28 mouse cellular contexts compared by ENCODE assay signal in genomic region chr13:112540616-112541015, GRCm38 (mm10). TPM values are rescaled to one million over a fixed set of nuclear protein-coding genes. Genes with fewer than 3 reads are reported as not detected.
DNase-seq lines count a peak whose midpoint lies in the region; ATAC-seq and TF ChIP-seq lines count a peak whose summit lies in the region.
"Had no signal": no experiment of that assay in that cellular context is flagged by ENCODE, and none has a peak within 500 bp of the region (broad histone marks: within the 10 kb centered on the region; RNA-seq: fewer than 3 reads in every experiment).

No protein-coding gene starts in this region.

- H3K9ac ChIP-seq in liver, embryonic 13.5 days = no peak overlapping the region
- H3K9ac ChIP-seq in liver, postnatal 0 days (replicated peaks) = no peak overlapping the region
- H3K9ac ChIP-seq: embryonic facial prominence, embryonic 13.5 days; forebrain, embryonic 12.5 days; forebrain, embryonic 15.5 days; heart, embryonic 12.5 days; heart, embryonic 15.5 days; hindbrain, embryonic 13.5 days had no signal

- H3K27me3 ChIP-seq in liver, embryonic 13.5 days = no peaks in the 10 kb centered on the region; the same call in 1 of the 2 replicates
- no peaks in the 10 kb centered on the region for H3K27me3 ChIP-seq in liver, postnatal 0 days (ENCODE audit: insufficient read depth, low read length)
- H3K27me3 ChIP-seq: embryonic facial prominence, embryonic 13.5 days; forebrain, embryonic 12.5 days; forebrain, embryonic 15.5 days; heart, embryonic 12.5 days; heart, embryonic 15.5 days; hindbrain, embryonic 13.5 days had no signal

- no peaks in the 10 kb centered on the region for H3K36me3 ChIP-seq in liver, embryonic 13.5 days
- no peaks in the 10 kb centered on the region for H3K36me3 ChIP-seq in liver, postnatal 0 days (replicated peaks; ENCODE audit: insufficient read depth, low read length)
- H3K36me3 ChIP-seq: embryonic facial prominence, embryonic 10.5 days; embryonic facial prominence, embryonic 13.5 days; forebrain, embryonic 12.5 days; forebrain, embryonic 15.5 days; heart, embryonic 12.5 days; heart, embryonic 15.5 days; hindbrain, embryonic 10.5 days; hindbrain, embryonic 13.5 days had no signal

- peak; percentile 48 for DNase-seq in adrenal gland, postnatal 14 days
- DNase-seq in adrenal gland, postnatal 36 days = no peak
- no peak for DNase-seq in liver, embryonic 13.5 days
- DNase-seq in liver = no peak
- no peak for DNase-seq in liver, postnatal 0 days
- no peak for DNase-seq in gastrocnemius, postnatal 10 days
- DNase-seq: cerebellum, adult 11-12 months; cerebellum, adult 8-10 months; cerebellum, postnatal 10 days; cerebellum, postnatal 36 days; embryo, embryonic 11 days; gastrocnemius, postnatal 36 days; heart, adult 2 months; heart, postnatal 36 days had no signal

- no peak overlapping the region for H3K27ac ChIP-seq in liver, embryonic 13.5 days
- 0 out of 2 replicates have a peak overlapping the region, but pooled peaks have one; percentile 22 for H3K27ac ChIP-seq in liver, postnatal 0 days (ENCODE audit: low read depth)
- H3K27ac ChIP-seq: embryonic facial prominence, embryonic 10.5 days; embryonic facial prominence, embryonic 13.5 days; forebrain, embryonic 12.5 days; forebrain, embryonic 15.5 days; heart, adult 2 months; heart, embryonic 15.5 days; hindbrain, embryonic 10.5 days; hindbrain, embryonic 13.5 days; hindbrain, postnatal 0 days had no signal

- WGBS in liver, embryonic 13.5 days (ENCODE audit: insufficient replicate concordance) = 55% methylated on average over 3 of the region's 3 CpGs
- WGBS in liver, postnatal 0 days (ENCODE audit: insufficient replicate concordance) = 64% methylated on average over 3 of the region's 3 CpGs

- peak overlapping the region; percentile 29; the same call in 1 of the 2 replicates for H3K4me2 ChIP-seq in liver, embryonic 13.5 days
- H3K4me2 ChIP-seq in liver, postnatal 0 days (ENCODE audit: low read depth, low read length) = no peak overlapping the region
- H3K4me2 ChIP-seq: embryonic facial prominence, embryonic 13.5 days; forebrain, embryonic 12.5 days; forebrain, embryonic 15.5 days; heart, embryonic 12.5 days; heart, embryonic 15.5 days; hindbrain, embryonic 13.5 days had no signal

- TF ChIP-seq EP300 in liver, postnatal 0 days (IDR thresholded peaks at IDR 0.05; ENCODE audit: low read depth) = no peak

- peaks cover 14% of the 10 kb centered on the region; the same call in 1 of the 2 replicates for H3K4me1 ChIP-seq in liver, embryonic 13.5 days (replicated peaks)
- H3K4me1 ChIP-seq in liver, postnatal 0 days (ENCODE audit: insufficient read depth) = no peaks in the 10 kb centered on the region
- H3K4me1 ChIP-seq: embryonic facial prominence, embryonic 13.5 days; forebrain, embryonic 12.5 days; forebrain, embryonic 15.5 days; hindbrain, embryonic 13.5 days had no signal

- ATAC-seq in liver, embryonic 13.5 days (ENCODE audit: low read depth) = no peak
- 0 out of 2 replicates have a peak, but pooled peaks have one; percentile 8 for ATAC-seq in liver, postnatal 0 days
- ATAC-seq: CD4-positive, CD25-positive, alpha-beta regulatory T cell, adult 4 months; forebrain, embryonic 15.5 days; hindbrain, postnatal 0 days; inflammation-experienced regulatory T-cells, adult 6 months; intestine, embryonic 16.5 days had no signal

- H3K9me3 ChIP-seq in liver, embryonic 13.5 days (replicated peaks) = no peaks in the 10 kb centered on the region
- no peaks in the 10 kb centered on the region for H3K9me3 ChIP-seq in liver, postnatal 0 days (ENCODE audit: low read length)
- H3K9me3 ChIP-seq: embryonic facial prominence, embryonic 10.5 days; embryonic facial prominence, embryonic 13.5 days; forebrain, embryonic 12.5 days; forebrain, embryonic 15.5 days; heart, embryonic 12.5 days; heart, embryonic 15.5 days; hindbrain, embryonic 10.5 days; hindbrain, embryonic 13.5 days had no signal

- no peak overlapping the region for H3K4me3 ChIP-seq in liver, embryonic 13.5 days (replicated peaks)
- H3K4me3 ChIP-seq in liver, postnatal 0 days (ENCODE audit: low read depth, low read length) = no peak overlapping the region
- H3K4me3 ChIP-seq: embryonic facial prominence, embryonic 10.5 days; embryonic facial prominence, embryonic 13.5 days; erythroblast, embryonic 14.5 days; forebrain, embryonic 12.5 days; forebrain, embryonic 15.5 days; heart, adult 2 months; heart, embryonic 12.5 days; heart, embryonic 15.5 days; hindbrain, embryonic 10.5 days; hindbrain, embryonic 13.5 days had no signal

- no peak for TF ChIP-seq CTCF in liver, postnatal 0 days (IDR thresholded peaks at IDR 0.05; ENCODE audit: low read depth)

RNA-seq across cellular contexts. Expression of gene Il31ra, which starts 53.5 kb away (rescaled TPM):
- total RNA-seq in adrenal gland, postnatal 14 days (2021) = 0.19 and 0.41 TPM in 2 replicates
- total RNA-seq in adrenal gland, postnatal 36 days (2021) = under 1 TPM; 0.13 to 0.20 TPM
- polyA plus RNA-seq in liver, embryonic 13.5 days (2015; fragmentation: Nextera tagmentation; extraction: Ambion mirVana) = 0.06 and 0.12 TPM in 2 replicates
- polyA plus RNA-seq in liver, postnatal 0 days (2015; fragmentation: Nextera tagmentation; extraction: Ambion mirVana) = 0.06 and 0.11 TPM in 2 replicates
- under 1 TPM; 0.07 to 0.14 TPM for total RNA-seq in gastrocnemius, postnatal 10 days (2021)
- total RNA-seq: gastrocnemius, postnatal 36 days; heart, adult 2 months; heart, postnatal 36 days; hindbrain, postnatal 0 days had no signal
- polyA plus RNA-seq: C2C12; embryonic facial prominence, embryonic 10.5 days; erythroblast, embryonic 14.5 days; heart, adult 2 months; hindbrain, embryonic 10.5 days; hindbrain, postnatal 0 days had no signal
